Mouse (Mus musculus): ENCODE measurements at regions not wholly inside any gene's neighbourhood (a gene's known extent, or its start where the extent isn't known, plus 50 kb on each side); places are given as distances from the start of the nearest gene placed in this dataset.

GRCm38 (mm10) chr2:115455593-115455992, 125.9 kb upstream of the BC052040 start:
- Histone ChIP-seq H3K9ac (ENCODE audit: control insufficient read depth, low read depth, low read length, poor library complexity, severe bottlenecking) (no peak overlapping the region), H3K27ac (ENCODE audit: control insufficient read depth, low read depth, low read length) (no peak overlapping the region), H3K4me3 (ENCODE audit: control insufficient read depth in 1 of 2, insufficient read depth in 1 of 2, low read depth in 2 of 2, low read length in 2 of 2) (no peak overlapping the region), H3K27me3 (ENCODE audit: control insufficient read depth in 1 of 2, insufficient read depth in 2 of 2, low read length in 2 of 2) (no peaks in the 10 kb centered on the region), H3K9me3 (replicated peaks; ENCODE audit: insufficient read depth, low read length) (no peaks in the 10 kb centered on the region), H3K4me1 (ENCODE audit: control insufficient read depth in 1 of 2, insufficient read depth in 2 of 2, low read length in 2 of 2) (no peaks in the 10 kb centered on the region), H3K36me3 (ENCODE audit: control insufficient read depth in 1 of 2, insufficient read depth in 2 of 2, low read length in 2 of 2) (no peaks in the 10 kb centered on the region), H3K79me2 (ENCODE audit: control insufficient read depth, insufficient read depth, low read length, poor library complexity) (no peaks in the 10 kb centered on the region)
- TF ChIP-seq UBTF (IDR thresholded peaks at IDR 0.05; ENCODE audit: borderline replicate concordance, insufficient read depth, low read depth, low read length) (no peak), EP300 (IDR thresholded peaks at IDR 0.05; ENCODE audit: low read depth in 1 of 2, low read length in 2 of 2) (no peak), GATA1 (IDR thresholded peaks at IDR 0.05; ENCODE audit: low read depth, low read length) (no peak), RAD21 (IDR thresholded peaks at IDR 0.05; ENCODE audit: low read depth, low read length) (no peak), TAL1 (IDR thresholded peaks at IDR 0.05; ENCODE audit: low read length) (no peak), POLR2AphosphoS2 (IDR thresholded peaks at IDR 0.05; ENCODE audit: low read length) (no peak), KAT2A (conservative IDR thresholded peaks at IDR 0.05; ENCODE audit: low read depth, low read length) (no peak), CHD1 (IDR thresholded peaks at IDR 0.05; ENCODE audit: low read depth, low read length) (no peak), MXI1 (IDR thresholded peaks at IDR 0.05; ENCODE audit: low read depth, low read length) (no peak), ZC3H11A (IDR thresholded peaks at IDR 0.05; ENCODE audit: low read depth, low read length) (no peak), E2F4 (IDR thresholded peaks at IDR 0.05; ENCODE audit: borderline replicate concordance, low read depth, low read length) (no peak), MYB (IDR thresholded peaks at IDR 0.05; ENCODE audit: low read depth, low read length) (no peak), CHD2 (IDR thresholded peaks at IDR 0.05; ENCODE audit: low read length) (no peak), ETS1 (IDR thresholded peaks at IDR 0.05; ENCODE audit: low read depth, low read length) (no peak), POLR2A (IDR thresholded peaks at IDR 0.05; ENCODE audit: control insufficient read depth in 1 of 2, insufficient read depth in 1 of 2, low read depth in 1 of 2, low read length in 2 of 2, poor library complexity in 1 of 2) (no peak), ZNF384 (IDR thresholded peaks at IDR 0.05; ENCODE audit: low read depth, low read length) (no peak)
- DNase-seq (ENCODE audit: low read depth, low spot score), result no peak

GRCm38 (mm10) chr2:115456372-115457022, 125.0 kb upstream of the BC052040 start:
- Histone ChIP-seq H3K9ac (ENCODE audit: control insufficient read depth, low read depth, low read length, poor library complexity, severe bottlenecking) (no peak overlapping the region), H3K4me3 (ENCODE audit: control insufficient read depth in 1 of 2, insufficient read depth in 1 of 2, low read depth in 2 of 2, low read length in 2 of 2) (no peak overlapping the region), H3K9me3 (replicated peaks; ENCODE audit: insufficient read depth, low read length) (no peaks in the 10 kb centered on the region), H3K27me3 (ENCODE audit: control insufficient read depth in 1 of 2, insufficient read depth in 2 of 2, low read length in 2 of 2) (no peaks in the 10 kb centered on the region), H3K4me1 (ENCODE audit: control insufficient read depth in 1 of 2, insufficient read depth in 2 of 2, low read length in 2 of 2) (no peaks in the 10 kb centered on the region), H3K27ac (ENCODE audit: control insufficient read depth, low read depth, low read length) (no peak overlapping the region), H3K79me2 (ENCODE audit: control insufficient read depth, insufficient read depth, low read length, poor library complexity) (no peaks in the 10 kb centered on the region), H3K36me3 (ENCODE audit: control insufficient read depth in 1 of 2, insufficient read depth in 2 of 2, low read length in 2 of 2) (no peaks in the 10 kb centered on the region)
- no peak for TF ChIP-seq RAD21 (IDR thresholded peaks at IDR 0.05; ENCODE audit: low read depth, low read length)
- TF ChIP-seq SMC3 (IDR thresholded peaks at IDR 0.05; ENCODE audit: low read depth, low read length), result no peak
- no peak for TF ChIP-seq ZKSCAN1 (IDR thresholded peaks at IDR 0.05; ENCODE audit: low read depth, low read length)
- TF ChIP-seq MYC (IDR thresholded peaks at IDR 0.05; ENCODE audit: low read depth, low read length), result no peak
- TF ChIP-seq ZNF384 (IDR thresholded peaks at IDR 0.05; ENCODE audit: low read depth, low read length), result no peak
- TF ChIP-seq ZMIZ1 (IDR thresholded peaks at IDR 0.05; ENCODE audit: low read depth, low read length), result no peak
- TF ChIP-seq MAFK (IDR thresholded peaks at IDR 0.05; ENCODE audit: borderline replicate concordance, low read depth, low read length), result no peak
- TF ChIP-seq NELFE (IDR thresholded peaks at IDR 0.05; ENCODE audit: low read depth, low read length), result no peak
- TF ChIP-seq JUND (IDR thresholded peaks at IDR 0.05; ENCODE audit: low read depth, low read length), result no peak
- no peak for TF ChIP-seq BHLHE40 (IDR thresholded peaks at IDR 0.05; ENCODE audit: borderline replicate concordance, low read depth, low read length)
- no peak for TF ChIP-seq MAZ (IDR thresholded peaks at IDR 0.05; ENCODE audit: low read depth, low read length)
- no peak for TF ChIP-seq POLR2A (IDR thresholded peaks at IDR 0.05; ENCODE audit: control insufficient read depth in 1 of 2, insufficient read depth in 1 of 2, low read depth in 1 of 2, low read length in 2 of 2, poor library complexity in 1 of 2)
- no peak for TF ChIP-seq SIN3A (IDR thresholded peaks at IDR 0.05; ENCODE audit: low read length)
- no peak for TF ChIP-seq ZC3H11A (IDR thresholded peaks at IDR 0.05; ENCODE audit: low read depth, low read length)
- TF ChIP-seq USF1 (IDR thresholded peaks at IDR 0.05; ENCODE audit: low read depth, low read length), result no peak
- DNase-seq (ENCODE audit: low read depth, low spot score), result no peak

Measured in MEL (cell line).